Mouse (Mus musculus): ENCODE measurements around the gene Pmpcb. TPM values are rescaled to one million over a fixed set of nuclear protein-coding genes. Genes with fewer than 3 reads are reported as not detected.
"Not testable (repeated sequence)": the region's sequence is repeated elsewhere in the genome, so short reads cannot be mapped to it uniquely, and the experiment has no call there.

Pmpcb gene
- 10 to 100 TPM; 58.6 to 77.1 (median 69.3) TPM for total RNA-seq (2022)

DNA sequence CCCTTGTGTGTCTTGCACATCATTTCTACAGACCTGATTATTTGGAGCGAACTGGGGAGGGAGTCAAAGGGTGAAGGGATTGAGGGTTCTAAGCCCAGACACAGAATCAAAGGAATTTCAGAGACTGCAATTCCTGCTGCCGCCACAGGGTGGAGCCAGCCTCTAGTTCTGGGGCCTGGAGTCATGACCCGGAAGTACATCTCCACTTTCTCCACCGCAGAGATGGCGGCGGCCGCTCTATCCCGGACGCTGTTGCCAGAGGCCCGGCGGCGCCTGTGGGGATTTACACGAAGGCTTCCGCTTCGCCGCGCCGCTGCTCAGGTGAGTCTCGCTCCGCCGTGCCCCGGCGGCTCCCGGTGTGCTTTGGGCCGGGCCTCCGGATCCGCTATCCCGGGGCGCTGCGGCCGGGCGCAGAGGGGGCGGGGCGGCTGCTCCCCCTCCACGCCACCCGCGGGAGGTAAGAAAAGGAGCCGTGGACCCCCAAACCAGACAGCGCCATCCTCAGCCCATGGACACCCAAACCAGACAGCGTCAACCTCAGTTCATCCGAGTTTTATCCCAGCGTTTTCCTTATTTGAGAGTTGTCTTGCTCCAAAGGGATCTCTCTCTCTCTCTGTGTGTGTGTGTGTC, at the start of gene Pmpcb:
TSS of gene Pmpcb (plus strand) at position 186 of the 630 bp plus-strand sequence.
- DNase-seq (ENCODE audit: low spot score in 2 of 2) = peak; percentile 81 to 91

DNA sequence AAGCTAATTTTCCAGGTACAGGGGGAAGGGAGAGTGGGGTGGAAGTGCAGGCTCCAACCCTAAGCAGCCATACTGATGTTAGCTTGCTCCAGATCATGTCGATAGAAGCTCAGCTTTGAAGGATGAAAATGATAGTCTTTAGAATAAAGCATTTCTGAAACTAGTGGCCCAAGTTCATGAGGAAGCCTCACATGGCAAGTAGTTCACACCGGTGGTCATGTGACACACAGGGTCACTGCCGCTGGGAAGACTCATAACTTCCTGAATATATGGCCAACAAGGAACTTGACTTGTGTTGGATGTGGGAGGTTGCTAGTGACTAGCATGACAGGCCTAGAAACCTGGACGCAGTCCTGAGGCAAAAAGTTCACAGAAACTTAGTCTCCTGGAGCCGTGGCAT, 44.7 kb upstream of the Pmpcb start:
- DNase-seq (ENCODE audit: low spot score in 2 of 2) = no peak

DNA sequence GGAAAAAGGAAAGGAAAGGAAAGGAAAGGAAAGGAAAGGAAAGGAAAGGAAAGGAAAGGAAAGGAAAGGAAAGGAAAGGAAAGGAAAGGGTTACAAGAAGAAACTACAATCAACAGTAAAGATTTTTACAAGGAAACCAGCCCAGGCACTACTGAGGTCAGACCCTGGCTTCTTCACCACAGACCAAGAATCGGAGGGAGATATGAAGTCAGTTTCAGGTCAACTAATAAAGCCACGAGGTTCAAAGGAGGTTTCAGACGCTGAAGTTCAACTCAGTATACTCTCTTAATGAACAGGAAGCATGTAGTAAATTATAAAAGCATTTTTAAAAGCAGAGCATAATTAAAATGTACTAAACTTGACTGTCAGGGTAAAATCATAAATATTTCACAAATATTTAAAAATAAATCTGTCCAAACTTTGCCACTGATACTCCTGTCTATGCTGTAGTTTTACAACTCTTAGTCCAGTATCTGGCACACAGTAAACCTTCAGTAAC, 43.5 kb upstream of the Pmpcb start:
- no peak for DNase-seq (ENCODE audit: low spot score in 2 of 2)

DNA sequence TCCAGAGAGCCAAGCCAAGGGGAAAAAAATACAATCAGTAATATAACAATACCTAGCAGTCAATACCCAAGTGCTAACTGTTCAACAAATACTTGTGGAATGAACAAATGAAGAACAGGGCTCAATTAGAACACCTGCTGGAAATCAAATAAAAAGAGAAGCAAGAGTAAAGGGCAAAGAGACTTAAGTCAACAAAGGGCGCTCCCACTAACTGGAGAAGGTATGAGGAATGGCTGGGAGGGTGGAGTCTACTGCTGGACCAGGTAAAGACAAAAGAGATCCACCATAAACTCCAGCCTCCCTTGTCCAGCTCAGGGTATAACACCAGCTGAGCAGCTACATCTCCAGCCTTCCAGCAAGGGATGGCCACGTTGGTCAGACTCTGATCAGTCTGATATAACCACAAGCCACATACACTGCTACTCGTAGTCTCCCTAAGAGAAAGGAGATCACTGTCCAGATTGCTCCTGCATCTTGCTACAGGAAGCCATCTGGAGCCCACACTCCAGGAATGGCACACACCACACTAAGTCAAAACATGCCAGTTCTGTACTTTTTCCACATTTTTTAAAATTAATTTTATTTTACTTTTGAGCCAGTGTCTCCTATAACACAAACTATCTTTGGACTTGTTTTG, 42.0 kb upstream of the Pmpcb start:
- no peak for DNase-seq (ENCODE audit: low spot score in 2 of 2)

DNA sequence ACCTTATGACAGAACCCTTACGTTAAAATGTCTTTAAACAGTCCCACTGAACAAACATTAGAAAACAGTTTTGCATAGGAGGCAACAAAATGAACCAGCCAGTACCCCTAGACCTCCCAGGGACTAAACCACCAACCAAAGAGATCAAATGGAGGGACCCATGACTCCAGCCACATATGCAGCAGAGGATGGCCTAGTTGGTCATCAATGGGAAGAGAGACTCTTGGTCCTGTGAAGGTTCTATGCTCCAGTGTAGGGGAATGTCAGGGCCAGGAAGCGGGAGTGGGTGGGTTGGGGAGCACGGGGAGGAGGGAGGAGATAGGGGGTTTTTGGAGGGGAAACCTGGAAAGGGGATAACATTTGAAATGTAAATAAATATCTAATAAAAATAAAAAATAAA, 37.4 kb upstream of the Pmpcb start:
- DNase-seq (ENCODE audit: low spot score in 2 of 2) = not testable (repeated sequence)

DNA sequence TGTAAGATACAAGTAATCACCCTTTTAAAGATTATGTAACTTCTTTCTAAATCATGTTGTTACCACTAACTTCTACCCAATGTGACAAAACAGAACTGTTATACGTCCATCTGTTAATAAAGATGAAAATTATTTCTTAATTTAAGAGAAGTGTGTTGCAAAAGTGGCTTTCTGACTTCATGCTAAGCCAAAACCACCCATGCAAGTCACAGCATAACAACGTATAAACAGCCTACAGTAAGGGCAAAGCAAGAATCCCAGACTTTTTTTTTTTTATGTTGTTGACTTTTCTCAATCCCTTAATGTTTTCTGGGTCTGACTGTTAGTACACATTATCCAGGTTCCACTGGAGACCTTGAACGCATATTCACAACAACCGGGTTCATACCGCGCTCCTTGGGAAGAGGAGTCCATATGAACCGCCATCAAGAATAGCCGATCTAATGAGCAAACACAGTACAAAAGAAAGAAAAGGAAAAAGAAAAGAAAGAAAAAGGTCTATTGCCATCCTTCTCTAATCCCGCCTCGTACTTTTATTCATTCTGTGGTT, 36.6 kb upstream of the Pmpcb start:
- DNase-seq (ENCODE audit: low spot score in 2 of 2) = no peak

DNA sequence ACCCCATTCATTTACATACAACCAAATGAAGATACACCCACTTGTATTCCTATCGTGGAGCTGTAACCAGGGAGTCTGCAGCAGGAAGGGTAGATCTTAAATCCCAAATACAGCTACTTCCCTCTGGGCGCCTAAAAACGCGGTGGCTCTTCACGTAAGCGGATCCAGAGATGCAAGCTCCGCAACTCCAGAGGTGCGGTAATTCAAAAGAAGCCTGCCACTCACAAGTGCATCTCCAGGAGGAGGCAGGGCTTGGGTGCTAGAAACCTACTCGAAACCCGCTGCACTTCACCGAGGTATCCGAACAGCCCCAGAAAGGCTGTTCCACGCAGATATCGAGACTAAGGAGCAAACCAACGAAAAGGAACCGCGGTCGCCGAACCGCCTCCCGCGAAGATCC, 36.0 kb upstream of the Pmpcb start:
- no peak for DNase-seq (ENCODE audit: low spot score in 2 of 2)

DNA sequence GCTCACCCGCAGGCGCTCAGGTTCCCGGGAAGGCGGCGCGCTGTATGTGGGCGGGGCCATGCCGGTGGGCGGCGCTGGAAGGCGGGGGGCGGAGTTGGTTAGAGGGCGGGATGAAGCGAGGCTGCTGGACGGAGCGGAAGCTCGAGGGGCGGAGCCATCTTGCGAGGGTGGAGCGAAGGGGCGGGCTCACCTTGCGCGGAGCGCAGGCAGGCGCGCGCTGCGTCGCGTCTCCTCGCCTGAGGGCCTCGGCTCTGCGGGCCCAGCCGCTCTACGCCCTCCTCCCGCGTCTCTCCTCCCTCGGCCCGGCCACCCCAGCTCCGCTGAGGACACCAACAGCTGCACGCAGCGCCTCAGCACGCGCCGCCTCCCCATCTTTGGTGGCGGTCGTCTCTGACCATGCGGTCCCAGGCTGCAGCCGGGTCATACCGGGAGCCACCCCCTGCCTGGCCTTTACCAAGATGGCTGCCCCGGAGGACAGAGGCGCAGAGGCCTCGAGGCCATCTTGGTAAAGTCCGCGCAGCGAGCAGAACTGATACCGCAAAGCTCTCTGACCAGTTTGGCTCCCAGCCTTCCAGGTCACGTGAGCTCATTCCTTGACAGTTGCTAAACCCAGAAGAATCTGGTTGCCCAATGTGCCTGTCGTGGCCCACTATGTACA, 35.5 kb upstream of the Pmpcb start, which contains the start of gene Napepld:
TSS of gene Napepld (minus strand) at position 46 of the 658 bp plus-strand sequence.
- peak; percentile 97 to 98 for DNase-seq (ENCODE audit: low spot score in 2 of 2)

DNA sequence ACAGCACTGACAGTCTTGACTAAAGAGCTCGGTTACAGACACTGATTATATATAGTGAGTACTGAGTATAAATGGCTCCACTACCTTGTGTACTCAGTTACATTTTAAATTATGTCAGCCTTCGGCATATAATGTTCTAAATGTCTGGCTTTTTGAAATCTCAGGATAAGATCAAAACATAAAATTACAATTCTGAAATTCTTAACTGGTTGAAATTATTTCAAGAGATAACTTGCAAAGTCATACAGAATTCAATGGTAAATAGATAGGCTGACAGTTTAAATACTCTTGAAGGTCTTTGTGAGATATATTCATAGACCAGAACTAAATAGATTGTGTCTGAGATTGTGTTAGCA, 35.0 kb upstream of the Pmpcb start:
- no peak for DNase-seq (ENCODE audit: low spot score in 2 of 2)

DNA sequence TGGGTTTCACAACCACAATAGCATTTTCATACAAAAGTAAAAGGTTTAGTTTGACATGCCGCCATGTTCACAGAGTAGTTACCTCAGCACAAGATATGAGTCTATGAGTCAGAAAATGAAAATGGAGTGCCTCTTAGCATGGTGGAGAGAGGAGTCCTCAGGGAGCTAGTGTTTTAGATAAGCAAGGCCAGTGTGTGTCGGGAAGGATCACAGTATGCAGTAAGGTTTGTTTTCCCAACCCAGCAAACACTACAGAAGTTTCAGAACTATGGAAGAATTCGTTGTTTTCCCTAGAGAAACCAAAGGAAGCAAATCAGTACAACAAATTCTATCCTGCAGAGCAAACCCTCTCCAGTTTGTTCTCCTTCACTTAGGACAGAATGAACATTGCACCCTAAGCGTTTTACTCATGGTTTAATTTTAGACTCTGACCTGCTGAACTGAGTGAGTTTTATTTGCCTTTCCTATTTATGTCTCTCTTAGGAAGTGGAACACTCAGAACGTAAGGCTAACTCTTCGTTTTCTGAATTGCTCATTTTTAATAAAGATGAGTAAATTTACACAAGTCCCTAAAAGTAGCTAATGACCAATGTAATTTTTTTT, 34.0 kb upstream of the Pmpcb start:
- no peak for DNase-seq (ENCODE audit: low spot score in 2 of 2)

DNA sequence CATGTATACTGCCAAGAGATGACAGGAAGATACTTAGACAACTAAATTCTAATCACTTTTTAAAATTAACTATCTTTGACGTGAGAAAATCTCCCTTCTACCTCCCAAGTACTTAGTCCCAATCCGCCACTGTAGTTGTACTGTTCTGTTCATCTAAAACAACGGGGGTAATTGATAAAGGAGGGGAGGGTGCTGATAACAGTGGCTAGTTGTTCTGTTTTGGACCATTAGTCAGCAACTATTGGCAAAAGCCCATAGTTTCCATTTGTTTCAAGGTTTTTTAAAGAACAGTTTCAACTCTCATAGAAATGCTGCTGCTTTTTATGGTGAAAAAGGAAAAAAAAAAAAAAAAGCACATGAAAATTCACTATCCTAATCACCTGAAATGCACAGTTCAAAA, 33.2 kb upstream of the Pmpcb start:
- no peak for DNase-seq (ENCODE audit: low spot score in 2 of 2)

DNA sequence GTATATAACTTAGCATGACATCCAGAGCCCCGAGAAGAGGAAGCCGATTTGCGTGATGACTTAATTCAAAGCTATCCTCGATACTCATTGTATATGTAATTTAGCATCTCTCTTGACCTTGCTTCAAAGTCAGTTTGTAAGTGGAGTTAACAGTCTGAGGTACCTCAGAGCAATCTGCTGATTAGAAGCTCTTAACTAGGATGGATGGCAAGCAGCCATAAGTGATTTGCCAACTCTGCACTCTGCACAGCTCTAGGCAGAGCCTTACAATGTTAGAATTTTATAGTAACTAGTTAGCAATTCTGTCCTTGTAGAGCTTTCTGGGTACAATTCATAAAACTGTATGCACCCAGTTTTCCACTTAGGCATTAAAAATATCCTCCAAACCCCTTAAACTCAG, 30.4 kb upstream of the Pmpcb start:
- DNase-seq (ENCODE audit: low spot score in 2 of 2) = no peak

DNA sequence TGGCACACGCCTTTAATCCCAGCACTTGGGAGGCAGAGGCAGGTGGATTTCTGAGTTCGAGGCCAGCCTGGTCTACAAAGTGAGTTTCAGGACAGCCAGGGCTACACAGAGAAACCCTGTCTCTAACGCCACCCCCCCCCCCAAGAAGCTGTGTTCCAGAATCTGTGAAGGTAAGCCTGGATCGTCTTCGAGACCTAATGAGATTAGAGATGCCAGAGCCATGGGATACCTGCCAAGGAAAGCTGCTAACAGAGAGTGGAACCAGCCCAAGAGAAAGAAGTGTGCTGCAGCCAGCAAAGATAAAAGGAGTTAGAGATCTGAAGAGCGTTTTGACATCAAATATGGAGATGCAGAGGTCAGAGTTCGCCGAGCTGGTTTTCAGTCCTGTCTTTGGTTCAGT, 28.9 kb upstream of the Pmpcb start:
- DNase-seq (ENCODE audit: low spot score in 2 of 2) = not testable (repeated sequence)

DNA sequence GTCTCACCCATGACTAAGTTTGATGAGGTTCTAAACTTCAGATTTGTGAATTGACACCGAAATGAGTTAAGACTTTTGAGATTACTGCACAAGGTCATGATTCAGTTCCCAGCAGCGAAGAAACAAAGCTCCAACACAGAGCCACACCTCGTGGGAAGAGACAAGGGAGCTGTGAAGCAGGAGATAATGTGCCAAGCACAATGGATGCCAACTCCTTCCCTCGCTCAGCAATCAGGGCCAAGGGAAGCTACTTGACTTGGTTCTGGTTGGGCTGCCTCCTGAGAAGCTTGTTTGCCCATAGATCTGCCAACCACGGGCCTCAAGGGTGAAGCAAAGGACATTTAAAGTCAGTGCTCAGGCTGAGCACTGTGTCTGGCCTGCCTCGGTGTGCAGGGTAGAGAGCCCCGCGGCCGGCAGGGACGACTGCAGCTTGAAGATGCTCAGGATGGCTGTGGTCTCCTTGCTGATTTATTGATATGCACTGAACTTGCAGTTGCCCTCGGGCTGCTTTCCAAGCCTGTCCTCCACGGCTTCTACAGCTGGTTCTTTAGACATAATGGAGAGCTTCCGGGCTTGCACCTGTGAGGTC, 24.7 kb upstream of the Pmpcb start:
- DNase-seq (ENCODE audit: low spot score in 2 of 2) = no peak

DNA sequence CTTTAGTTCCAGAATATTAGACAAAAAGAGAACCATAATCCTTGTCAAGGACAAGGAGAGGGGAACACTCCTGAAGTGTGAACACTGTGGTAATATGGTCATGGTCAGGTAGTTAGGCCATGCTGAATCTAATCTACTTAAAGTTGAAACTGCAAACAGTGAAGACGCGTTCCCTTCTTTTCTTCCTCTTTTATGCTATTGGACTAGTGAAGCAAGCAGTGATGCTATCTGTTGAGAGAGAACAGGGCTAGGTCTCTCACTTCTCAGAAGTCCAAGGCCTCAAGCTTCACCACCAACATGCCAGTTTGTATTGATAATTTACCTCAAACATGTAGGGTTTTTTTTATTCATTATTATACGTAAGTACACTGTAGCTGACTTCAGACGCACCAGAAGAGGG, 22.5 kb upstream of the Pmpcb start:
- no peak for DNase-seq (ENCODE audit: low spot score in 2 of 2)

DNA sequence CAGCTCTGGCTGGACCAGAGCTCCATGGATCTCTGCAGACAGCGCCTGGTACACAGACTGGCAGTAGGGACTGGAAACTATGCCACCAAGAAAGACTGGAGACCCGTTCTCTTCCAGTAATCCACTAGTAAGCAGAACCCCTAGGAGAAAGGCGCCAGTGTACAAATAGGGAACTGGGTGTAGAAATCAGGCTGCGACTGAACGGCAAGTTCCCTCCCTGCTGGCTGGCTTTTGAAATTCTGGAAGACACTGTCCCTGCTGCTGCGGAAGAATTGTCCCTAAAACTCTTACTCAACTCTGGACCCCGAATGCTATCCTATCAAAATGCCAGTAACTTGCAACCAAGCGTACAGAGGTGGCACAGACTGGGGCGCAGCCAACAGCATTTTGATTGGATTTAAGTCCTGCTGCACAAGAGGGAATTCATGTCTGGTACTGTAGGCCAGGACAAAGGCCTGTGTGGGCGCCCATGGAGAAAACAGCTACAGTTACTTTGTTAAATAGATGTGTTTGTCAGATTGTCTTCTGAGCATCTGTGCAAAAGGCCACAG, 19.7 kb upstream of the Pmpcb start:
- no peak for DNase-seq (ENCODE audit: low spot score in 2 of 2)

DNA sequence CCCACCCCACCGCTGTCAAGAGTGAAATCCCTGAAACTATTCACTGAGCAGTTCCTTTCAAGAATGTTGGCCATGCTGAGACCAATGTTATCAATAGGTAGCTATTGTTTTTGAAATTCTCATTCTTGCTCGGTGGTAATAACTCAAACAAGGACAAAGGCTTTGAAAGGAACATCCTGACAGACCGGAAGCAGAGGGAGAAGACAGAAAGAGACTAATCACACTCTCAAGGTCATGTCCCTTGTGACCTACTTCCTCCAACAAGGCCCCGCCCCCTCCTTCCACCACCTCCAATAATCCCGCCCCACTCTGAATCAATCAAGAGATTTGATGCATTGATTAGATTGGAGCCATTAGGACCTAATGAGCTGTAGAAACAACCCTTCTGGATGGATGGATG, 18.4 kb upstream of the Pmpcb start:
- no peak for DNase-seq (ENCODE audit: low spot score in 2 of 2)

DNA sequence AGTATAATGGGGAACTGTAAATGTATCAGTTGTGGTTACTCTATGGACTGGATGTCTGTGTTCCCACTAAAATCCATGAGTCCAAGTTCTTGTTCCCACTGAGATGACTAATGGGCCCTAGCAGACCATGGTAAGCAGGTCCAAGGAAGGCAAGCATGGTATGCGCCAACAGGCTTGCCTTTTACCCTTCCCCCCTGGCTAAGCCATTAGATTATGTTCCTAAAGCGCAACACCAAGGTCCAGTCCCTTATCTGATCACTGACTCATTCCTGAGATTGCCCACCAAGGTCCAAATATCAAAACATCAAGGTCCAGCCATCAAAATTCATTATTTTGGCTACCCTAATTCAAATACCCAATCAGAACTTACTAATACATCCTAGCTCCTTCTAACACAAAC, 17.7 kb upstream of the Pmpcb start:
- no peak for DNase-seq (ENCODE audit: low spot score in 2 of 2)

DNA sequence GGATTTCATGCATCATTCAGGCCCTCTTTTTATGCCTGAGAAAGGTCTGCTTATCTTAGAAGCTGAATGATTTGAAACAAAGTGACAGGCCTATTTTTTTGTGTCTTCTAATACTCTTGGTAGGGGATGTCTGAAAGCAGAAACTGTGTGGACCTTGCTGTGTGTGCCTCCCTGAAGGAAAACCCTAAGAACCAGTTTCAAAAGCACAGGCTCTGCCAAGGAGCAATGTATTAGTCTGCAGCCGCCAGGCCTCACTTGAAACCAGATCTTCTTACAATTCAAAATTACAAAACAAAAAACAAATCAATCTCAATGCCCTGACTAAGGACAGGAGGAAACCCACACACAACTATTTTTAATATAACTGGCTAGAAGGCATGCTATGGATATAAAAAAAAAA, 12.5 kb upstream of the Pmpcb start:
- DNase-seq (ENCODE audit: low spot score in 2 of 2) = no peak

DNA sequence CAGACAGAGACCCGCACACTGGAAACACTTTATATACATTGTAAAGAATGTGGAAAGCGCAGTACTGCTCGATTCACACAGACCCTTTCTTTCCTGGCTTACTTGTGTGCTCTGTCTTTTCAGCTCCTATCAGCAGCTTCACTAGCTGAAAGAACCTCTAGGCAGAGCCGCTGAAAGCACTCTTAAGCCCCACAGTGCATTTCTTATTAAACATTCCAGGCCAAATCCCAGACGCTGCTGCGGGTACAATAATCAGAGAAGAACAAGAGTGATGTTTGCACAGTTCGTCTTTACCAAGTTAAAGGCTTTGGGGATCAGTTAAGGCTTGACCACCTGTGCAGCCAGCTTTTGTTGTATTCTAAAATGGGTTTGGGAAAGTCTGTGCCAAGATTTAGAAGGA, 12.1 kb upstream of the Pmpcb start:
- no peak for DNase-seq (ENCODE audit: low spot score in 2 of 2)

DNA sequence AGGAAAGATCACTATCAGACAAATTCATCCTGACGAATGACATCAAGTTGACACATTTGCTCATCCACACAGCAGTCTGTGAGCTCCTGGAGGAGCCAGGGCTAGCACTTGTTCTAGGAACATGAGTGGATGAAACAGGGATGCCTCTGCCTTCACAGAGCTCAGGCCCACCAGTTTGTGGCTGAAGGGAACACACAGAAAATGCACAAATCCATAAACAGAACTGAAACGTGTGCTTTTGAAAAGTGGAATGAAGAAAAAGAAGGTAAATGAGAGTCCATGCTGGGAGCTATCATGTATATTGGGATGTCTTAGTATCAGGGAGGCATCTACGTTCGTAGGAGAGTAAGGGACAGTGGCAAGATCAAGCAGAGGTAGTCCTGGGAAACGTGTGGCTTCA, 7.8 kb upstream of the Pmpcb start:
- DNase-seq (ENCODE audit: low spot score in 2 of 2) = no peak
